Mouse (Mus musculus): ENCODE results near the gene Ccdc33.

Ccdc33 gene

GRCm38 (mm10) chr9:58044828-58045227 lies 73.8 kb downstream of the Ccdc33 start:
- peak; percentile 44 for DNase-seq

GRCm38 (mm10) chr9:58043496-58044017 lies 75.1 kb downstream of the Ccdc33 start:
- no peak for DNase-seq

- no peak for DNase-seq
These were observed 76.2 kb downstream of the Ccdc33 start for GRCm38 (mm10) chr9:58042391-58042790.

- no peak for DNase-seq
These were observed 77.6 kb downstream of the Ccdc33 start for GRCm38 (mm10) chr9:58040977-58041376.

GRCm38 (mm10) chr9:58038500-58039168 lies 80.0 kb downstream of the Ccdc33 start:
- DNase-seq: peak; percentile 91

- DNase-seq: no peak
These were observed 81.7 kb downstream of the Ccdc33 start for GRCm38 (mm10) chr9:58036961-58037360.

- DNase-seq: no peak
These were observed 82.5 kb downstream of the Ccdc33 start for GRCm38 (mm10) chr9:58035951-58036698.

- no peak for DNase-seq
These were observed 83.1 kb downstream of the Ccdc33 start for GRCm38 (mm10) chr9:58035519-58035918.

GRCm38 (mm10) chr9:58031895-58032294 lies 86.7 kb downstream of the Ccdc33 start:
- no peak for DNase-seq

- no peak for DNase-seq
These were observed 89.0 kb downstream of the Ccdc33 start for GRCm38 (mm10) chr9:58029635-58030034.

GRCm38 (mm10) chr9:58028841-58029240 lies 89.8 kb downstream of the Ccdc33 start:
- DNase-seq: no peak

GRCm38 (mm10) chr9:58027426-58028180 lies 91.0 kb downstream of the Ccdc33 start:
- no peak for DNase-seq

- no peak for DNase-seq
These were observed 92.6 kb downstream of the Ccdc33 start for GRCm38 (mm10) chr9:58025995-58026394.

- DNase-seq: no peak
These were observed 100.2 kb downstream of the Ccdc33 start for GRCm38 (mm10) chr9:58018385-58018784.

GRCm38 (mm10) chr9:58016962-58017361 lies 101.7 kb downstream of the Ccdc33 start:
- no peak for DNase-seq

GRCm38 (mm10) chr9:58015856-58016255 lies 102.8 kb downstream of the Ccdc33 start:
- DNase-seq: no peak

GRCm38 (mm10) chr9:58014393-58015160 lies 104.0 kb downstream of the Ccdc33 start:
- no peak for DNase-seq

- DNase-seq: no peak
These were observed 105.7 kb downstream of the Ccdc33 start for GRCm38 (mm10) chr9:58012935-58013334.

GRCm38 (mm10) chr9:58012486-58012885 lies 106.1 kb downstream of the Ccdc33 start:
- no peak for DNase-seq

GRCm38 (mm10) chr9:58011552-58011951 lies 107.1 kb downstream of the Ccdc33 start:
- no peak for DNase-seq

GRCm38 (mm10) chr9:58011027-58011426 lies 107.6 kb downstream of the Ccdc33 start:
- peak; percentile 59 for DNase-seq

GRCm38 (mm10) chr9:58009588-58009987 lies 109.0 kb downstream of the Ccdc33 start:
- DNase-seq: peak; percentile 35

- DNase-seq: peak; percentile 89
These were observed 109.6 kb downstream of the Ccdc33 start for GRCm38 (mm10) chr9:58009015-58009362.

Data from embryo, embryonic 11 days (tissue).